Mouse (Mus musculus) heart, postnatal 0 days (tissue): Measurements from ENCODE around the gene Stap2. TPM values are rescaled to one million over a fixed set of nuclear protein-coding genes. Genes with fewer than 3 reads are reported as not detected.
A peak's percentile ranks its signal among the peaks of the same experiment; 100 is the strongest.

ENCODE experiments used
- ATAC-seq: fragments of 200-750 bp; cut with Nextera tagmentation; 2 replicates; pipeline ENCODE4 v1.8.0; 2017; ENCODE audit warnings: low read depth, moderate number of reproducible peaks, moderate library complexity; ENCODE audit not compliant: insufficient read depth
- DNase-seq: peaks from one replicate; pipeline ENCODE4 v3.0.0-alpha.2; 2016; ENCODE audit warnings: low spot score
- H3K27ac ChIP-seq: fragments of 300-500 bp; sonication (generic); 2 replicates; pipeline ENCODE4 v1.5.1; 2014; ENCODE audit warnings: low read depth, mild to moderate bottlenecking
- H3K27me3 ChIP-seq: fragments of 300-500 bp; sonication (generic); 2 replicates; pipeline ENCODE4 v1.6.1; 2014; ENCODE audit warnings: low read length, mixed read lengths; ENCODE audit not compliant: control insufficient read depth, insufficient read depth
- H3K36me3 ChIP-seq: fragments of 300-500 bp; sonication (generic); replicated peaks from 2 replicates; pipeline ENCODE4 v1.6.1; 2014; ENCODE audit warnings: low read length, mixed read lengths; ENCODE audit not compliant: control insufficient read depth, insufficient read depth
- H3K4me1 ChIP-seq: fragments of 300-500 bp; sonication (generic); 2 replicates; pipeline ENCODE4 v1.6.1; 2014; ENCODE audit warnings: antibody characterized with exemption; ENCODE audit not compliant: control insufficient read depth, insufficient read depth
- H3K4me2 ChIP-seq: fragments of 300-500 bp; sonication (generic); 2 replicates; pipeline ENCODE4 v1.6.1; 2014; ENCODE audit warnings: low read depth, mild to moderate bottlenecking, low read length, moderate library complexity
- H3K4me3 ChIP-seq: fragments of 300-500 bp; sonication (generic); 2 replicates; pipeline ENCODE4 v1.5.1; 2014; ENCODE audit warnings: low read depth, low read length
- H3K9ac ChIP-seq: fragments of 300-500 bp; sonication (generic); replicated peaks from 2 replicates; pipeline ENCODE4 v1.6.1; 2014; ENCODE audit warnings: low read depth, low read length, mixed read lengths
- H3K9me3 ChIP-seq: fragments of 300-500 bp; sonication (generic); replicated peaks from 2 replicates; pipeline ENCODE4 v1.6.1; 2016; ENCODE audit warnings: low read length; ENCODE audit not compliant: control insufficient read depth
- CTCF ChIP-seq: IDR thresholded peaks from 2 replicates; pipeline ENCODE4 v1.5.1; 2016; ENCODE audit warnings: antibody characterized with exemption, control low read depth, low read depth
- EP300 ChIP-seq: IDR thresholded peaks from 2 replicates; pipeline ENCODE4 v1.6.1; 2016; ENCODE audit warnings: antibody characterized with exemption, low read depth
- WGBS: fragments of 180-500 bp; shearing (Covaris S2); extraction: QIAGEN DNeasy Blood & Tissue Kit; methylation state at CpG from one replicate; pipeline ENCODE4 v1.1.7; 2014; 5-methylcytosine and 5-hydroxymethylcytosine counted together
- polyA plus RNA-seq: library from polyadenylated mRNA; unstranded; fragments of >200 nt; fragmentation: Nextera tagmentation; extraction: Ambion mirVana; gene quantifications from 2 replicates; pipeline ENCODE4 v1.2.1, GENCODE M21; 2015
- total RNA-seq: library from RNA; depleted of rRNA; stranded (reverse); fragments of >200 nt; gene quantifications from 2 replicates; pipeline ENCODE4 v1.2.3, GENCODE M21; 2014; ENCODE audit warnings: low replicate concordance

The Stap2 gene
- total and polyA plus RNA-seq, 2 experiments from 2014 or later, result 16.0 to 23.7 TPM

DNA sequence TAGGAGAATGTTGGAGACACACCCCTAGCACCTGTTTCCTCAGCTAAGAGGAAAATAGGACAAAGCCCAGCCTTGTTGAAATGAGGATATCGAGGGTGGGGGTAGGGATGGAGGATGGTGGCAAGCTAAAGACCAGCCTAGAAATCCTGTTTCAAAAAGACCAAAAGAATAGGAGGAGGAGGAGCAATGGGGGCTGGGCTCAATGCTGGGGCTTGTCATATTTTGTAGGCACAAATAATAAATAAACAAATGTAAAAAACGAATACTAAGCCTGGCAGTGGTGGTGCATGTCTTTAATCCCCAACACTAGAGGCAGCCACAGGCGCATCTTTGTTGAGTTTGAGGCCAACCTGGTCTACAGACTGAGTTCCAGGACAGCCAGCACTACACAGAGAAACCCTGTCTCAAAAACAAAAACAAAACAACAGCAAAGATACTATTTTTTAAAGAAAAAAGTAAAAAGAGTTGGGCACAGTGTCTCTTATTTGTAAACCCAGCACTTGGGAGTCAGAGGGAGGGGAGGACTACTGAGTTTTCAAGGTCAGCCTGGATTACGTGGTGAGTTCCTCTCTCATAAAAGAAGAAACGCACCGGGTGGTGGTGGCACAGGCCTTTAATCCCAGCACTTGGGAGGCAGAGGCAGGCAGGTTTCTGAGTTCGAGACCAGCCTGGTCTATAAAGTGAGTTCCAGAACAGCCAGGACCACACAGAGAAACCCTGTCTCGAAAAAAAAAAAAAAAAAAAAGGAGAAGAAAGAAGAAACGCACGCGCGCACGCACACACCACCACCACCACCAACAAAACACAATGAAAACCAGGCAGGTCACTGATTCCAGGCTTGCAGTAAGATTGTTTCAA is 47.4 kb downstream of the Stap2 start:
- no peak for DNase-seq
- H3K27me3 ChIP-seq, result peaks cover 21% of the 10 kb centered on the region; the same call in 1 of the 2 replicates

DNA sequence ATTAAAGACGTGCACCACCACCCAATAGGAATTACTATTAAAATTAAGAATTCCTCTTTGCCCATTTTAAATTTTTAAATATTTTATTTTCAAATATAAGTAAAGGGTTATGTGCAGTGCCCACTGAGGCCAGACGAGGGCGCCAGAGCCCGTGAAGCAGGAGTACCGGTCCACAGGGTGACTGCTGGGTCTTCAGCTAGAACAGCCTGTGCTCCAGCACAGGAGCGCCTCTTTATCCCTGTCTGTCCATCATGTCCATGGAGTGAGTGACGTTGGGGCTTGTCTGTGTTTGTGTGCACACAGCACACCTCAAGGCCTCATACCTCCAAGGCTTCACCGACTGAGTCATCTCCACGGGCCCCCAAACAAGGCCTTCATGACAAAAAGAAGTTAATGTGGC is 48.2 kb downstream of the Stap2 start:
- no peak overlapping the region for H3K4me2 ChIP-seq
- no peak overlapping the region for H3K27ac ChIP-seq
- 14% methylated on average over 9 of the region's 9 CpGs for WGBS
- H3K9me3 ChIP-seq, result no peaks in the 10 kb centered on the region
- no peak overlapping the region for H3K4me3 ChIP-seq
- H3K36me3 ChIP-seq, result peaks cover 15% of the 10 kb centered on the region
- TF ChIP-seq CTCF (peak; percentile 78), EP300 (no peak)
- H3K9ac ChIP-seq, result no peak overlapping the region
- H3K4me1 ChIP-seq, result peaks cover 4% of the 10 kb centered on the region; the same call in 1 of the 2 replicates
- ATAC-seq, result no peak
- DNase-seq, result peak; percentile 76
- peaks cover 21% of the 10 kb centered on the region; the same call in 1 of the 2 replicates for H3K27me3 ChIP-seq

More for the DNA sequence above, 47.4 kb downstream of the Stap2 start:
- no peak overlapping the region; the same call in 1 of the 2 replicates for H3K9ac ChIP-seq
- TF ChIP-seq EP300 (no peak), CTCF (no peak)
- peaks cover 4% of the 10 kb centered on the region; the same call in 1 of the 2 replicates for H3K4me1 ChIP-seq
- peaks cover 19% of the 10 kb centered on the region for H3K36me3 ChIP-seq
- WGBS, result 76% methylated on average over 13 of the region's 13 CpGs
- H3K4me2 ChIP-seq, result peak overlapping the region; percentile 59
- no peak overlapping the region; the same call in 1 of the 2 replicates for H3K4me3 ChIP-seq
- H3K27ac ChIP-seq, result peak overlapping the region; percentile 95; the same call in 1 of the 2 replicates
- ATAC-seq, result no peak
- H3K9me3 ChIP-seq, result no peaks in the 10 kb centered on the region

- no peak for ATAC-seq
- Histone ChIP-seq H3K4me2 (no peak overlapping the region), H3K27ac (no peak overlapping the region), H3K27me3 (peaks cover 21% of the 10 kb centered on the region; the same call in 1 of the 2 replicates), H3K9ac (no peak overlapping the region), H3K9me3 (no peaks in the 10 kb centered on the region), H3K36me3 (peaks cover 10% of the 10 kb centered on the region; the same call in 1 of the 2 replicates), H3K4me1 (peaks cover 4% of the 10 kb centered on the region; the same call in 1 of the 2 replicates), H3K4me3 (no peak overlapping the region)
- no peak for TF ChIP-seq EP300
- no peak for TF ChIP-seq CTCF
- no peak for DNase-seq
- WGBS, result 40% methylated on average over 6 of the region's 6 CpGs
Measured at GRCm38 (mm10) chr17:55956591-55956990, 48.8 kb downstream of the Stap2 start.

- ATAC-seq (no peak), DNase-seq (no peak)
- H3K27ac ChIP-seq, result no peak overlapping the region
- WGBS, result 2% methylated on average over 25 of the region's 26 CpGs
- peaks cover 21% of the 10 kb centered on the region; the same call in 1 of the 2 replicates for H3K27me3 ChIP-seq
- no peaks in the 10 kb centered on the region for H3K9me3 ChIP-seq
- peak overlapping the region; percentile 25 for H3K4me3 ChIP-seq
- TF ChIP-seq CTCF (no peak), EP300 (no peak)
- H3K4me1 ChIP-seq, result peaks cover 4% of the 10 kb centered on the region; the same call in 1 of the 2 replicates
- H3K36me3 ChIP-seq, result 0 out of 2 replicates have a peak, but pooled peaks cover 5% of the 10 kb centered on the region
- peak overlapping the region; percentile 47 for H3K4me2 ChIP-seq
- no peak overlapping the region for H3K9ac ChIP-seq
Measured at GRCm38 (mm10) chr17:55956129-55956528, 49.3 kb downstream of the Stap2 start.

GRCm38 (mm10) chr17:55954229-55954628 is 51.2 kb downstream of the Stap2 start:
- Histone ChIP-seq H3K4me1 (peaks cover 4% of the 10 kb centered on the region; the same call in 1 of the 2 replicates), H3K9me3 (no peaks in the 10 kb centered on the region), H3K9ac (no peak overlapping the region), H3K27ac (no peak overlapping the region), H3K4me2 (no peak overlapping the region), H3K4me3 (no peak overlapping the region), H3K36me3 (no peaks in the 10 kb centered on the region), H3K27me3 (peaks cover 21% of the 10 kb centered on the region; the same call in 1 of the 2 replicates)
- TF ChIP-seq CTCF, result no peak
- TF ChIP-seq EP300, result no peak
- 32% methylated on average over 16 of the region's 16 CpGs for WGBS
- DNase-seq (no peak), ATAC-seq (no peak)
